Mouse (Mus musculus): Measurements from ENCODE around the gene Tsks. TPM values are rescaled to one million over a fixed set of nuclear protein-coding genes. Genes with fewer than 3 reads are reported as not detected.

Gene Tsks
- polyA plus RNA-seq, 1 experiment from 2014 or later, result 0.25 TPM

DNA sequence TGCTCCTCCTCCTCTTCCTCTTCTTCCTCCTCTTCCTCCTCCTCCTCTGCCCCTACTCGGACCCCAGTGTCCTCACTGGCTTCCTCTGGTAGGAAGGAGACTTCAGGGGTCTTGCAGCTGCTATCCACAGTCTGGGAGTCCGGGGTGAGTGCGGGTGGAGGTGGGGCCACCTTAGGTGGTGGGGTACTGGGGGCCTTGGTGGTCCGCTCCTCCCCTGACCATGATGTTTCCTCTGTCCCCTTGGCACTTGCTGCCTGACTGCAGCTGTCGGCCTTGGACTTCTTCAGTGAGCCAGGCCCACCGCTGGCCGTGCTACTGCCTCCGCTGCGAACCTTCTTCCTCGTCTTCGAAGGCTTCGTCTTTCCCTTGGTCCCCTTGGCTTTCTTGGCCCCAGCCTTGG lies 63.5 kb downstream of the Tsks start:
- DNase-seq (ENCODE audit: low spot score), result no peak

DNA sequence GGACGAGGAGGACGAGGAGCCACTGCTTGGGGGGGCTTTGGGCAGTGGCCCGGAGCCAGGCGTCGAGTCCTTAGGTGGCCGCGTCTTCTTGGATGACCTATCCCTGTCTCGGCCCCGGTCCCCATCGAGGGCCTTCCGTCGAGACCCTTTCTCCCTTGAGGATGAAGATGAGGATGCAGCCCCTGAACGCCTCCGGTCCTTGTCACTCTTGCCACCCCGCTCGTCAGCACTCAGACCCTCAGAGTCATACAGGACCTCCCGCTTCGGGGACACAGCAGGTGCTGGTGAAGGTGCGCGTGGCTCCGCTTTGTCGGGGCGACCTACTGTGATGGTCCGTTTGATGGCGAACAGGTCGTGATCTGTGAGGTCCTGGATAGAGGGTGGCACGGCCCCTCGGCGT lies 64.1 kb downstream of the Tsks start:
- DNase-seq (ENCODE audit: low spot score), result no peak

Other genes with a start within 250 kb of the Tsks start
- gene Izumo2, start 234.5 kb upstream of the Tsks start, polyA plus RNA-seq (2015; fragmentation: Nextera tagmentation; extraction: Ambion mirVana), result not detected in 2 replicates
- gene Vrk3, start 194.8 kb upstream of the Tsks start, polyA plus RNA-seq (2015; fragmentation: Nextera tagmentation; extraction: Ambion mirVana), result 63.7 and 66.8 TPM in 2 replicates
- gene Zfp473, start 192.2 kb upstream of the Tsks start, polyA plus RNA-seq (2015; fragmentation: Nextera tagmentation; extraction: Ambion mirVana), result 0.82 and 1.7 TPM in 2 replicates
- gene Nup62, start 127.1 kb upstream of the Tsks start, polyA plus RNA-seq (2015; fragmentation: Nextera tagmentation; extraction: Ambion mirVana), result 88.1 and 109 TPM in 2 replicates
- 23.6 and 28.0 TPM in 2 replicates for gene Il4i1, start 126.8 kb upstream of the Tsks start, polyA plus RNA-seq (2015; fragmentation: Nextera tagmentation; extraction: Ambion mirVana)
- gene Atf5, start 126.5 kb upstream of the Tsks start, polyA plus RNA-seq (2015; fragmentation: Nextera tagmentation; extraction: Ambion mirVana), result 3.4 and 3.7 TPM in 2 replicates
- 47.3 and 49.2 TPM in 2 replicates for gene Akt1s1, start 94.2 kb upstream of the Tsks start, polyA plus RNA-seq (2015; fragmentation: Nextera tagmentation; extraction: Ambion mirVana)
- gene Tbc1d17, start 94.1 kb upstream of the Tsks start, polyA plus RNA-seq (2015; fragmentation: Nextera tagmentation; extraction: Ambion mirVana), result 56.5 and 60.3 TPM in 2 replicates
- 61.8 and 63.4 TPM in 2 replicates for gene Pnkp, start 86.1 kb upstream of the Tsks start, polyA plus RNA-seq (2015; fragmentation: Nextera tagmentation; extraction: Ambion mirVana)
- gene Ptov1, start 73.4 kb upstream of the Tsks start, polyA plus RNA-seq (2015; fragmentation: Nextera tagmentation; extraction: Ambion mirVana), result 147 and 158 TPM in 2 replicates
- 59.0 and 60.0 TPM in 2 replicates for gene Med25, start 50.5 kb upstream of the Tsks start, polyA plus RNA-seq (2015; fragmentation: Nextera tagmentation; extraction: Ambion mirVana)
- gene Fuz, start 47.1 kb upstream of the Tsks start, polyA plus RNA-seq (2015; fragmentation: Nextera tagmentation; extraction: Ambion mirVana), result 13.2 and 13.8 TPM in 2 replicates
- 34.5 and 37.5 TPM in 2 replicates for gene Ap2a1, start 13.7 kb upstream of the Tsks start, polyA plus RNA-seq (2015; fragmentation: Nextera tagmentation; extraction: Ambion mirVana)
- gene Cpt1c, start 31.6 kb downstream of the Tsks start, polyA plus RNA-seq (2015; fragmentation: Nextera tagmentation; extraction: Ambion mirVana), result 1.2 and 2.0 TPM in 2 replicates
- gene Prmt1, start 43.4 kb downstream of the Tsks start, polyA plus RNA-seq (2015; fragmentation: Nextera tagmentation; extraction: Ambion mirVana), result 364 and 365 TPM in 2 replicates
- gene Irf3, start 54.4 kb downstream of the Tsks start, polyA plus RNA-seq (2015; fragmentation: Nextera tagmentation; extraction: Ambion mirVana), result 138 and 145 TPM in 2 replicates
- 66.6 and 68.8 TPM in 2 replicates for gene Bcl2l12, start 55.5 kb downstream of the Tsks start, polyA plus RNA-seq (2015; fragmentation: Nextera tagmentation; extraction: Ambion mirVana)
- gene Scaf1, start 73.2 kb downstream of the Tsks start, polyA plus RNA-seq (2015; fragmentation: Nextera tagmentation; extraction: Ambion mirVana), result 19.6 and 20.1 TPM in 2 replicates
- 35.8 and 37.0 TPM in 2 replicates for gene Rras, start 74.8 kb downstream of the Tsks start, polyA plus RNA-seq (2015; fragmentation: Nextera tagmentation; extraction: Ambion mirVana)
- 7.6 and 9.0 TPM in 2 replicates for gene Prr12, start 109.7 kb downstream of the Tsks start, polyA plus RNA-seq (2015; fragmentation: Nextera tagmentation; extraction: Ambion mirVana)
- 84.4 and 86.3 TPM in 2 replicates for gene Nosip, start 119.2 kb downstream of the Tsks start, polyA plus RNA-seq (2015; fragmentation: Nextera tagmentation; extraction: Ambion mirVana)
- 9.9 and 10.0 TPM in 2 replicates for gene Prrg2, start 119.5 kb downstream of the Tsks start, polyA plus RNA-seq (2015; fragmentation: Nextera tagmentation; extraction: Ambion mirVana)
- gene Rcn3, start 149.0 kb downstream of the Tsks start, polyA plus RNA-seq (2015; fragmentation: Nextera tagmentation; extraction: Ambion mirVana), result 41.4 and 41.8 TPM in 2 replicates
- 42.6 and 47.6 TPM in 2 replicates for gene Fcgrt, start 160.6 kb downstream of the Tsks start, polyA plus RNA-seq (2015; fragmentation: Nextera tagmentation; extraction: Ambion mirVana)
- 2,260 and 2,287 TPM in 2 replicates for gene Rps11, start 181.2 kb downstream of the Tsks start, polyA plus RNA-seq (2015; fragmentation: Nextera tagmentation; extraction: Ambion mirVana)
- gene Rpl13a, start 185.6 kb downstream of the Tsks start, polyA plus RNA-seq (2015; fragmentation: Nextera tagmentation; extraction: Ambion mirVana), result 2,581 and 2,590 TPM in 2 replicates
- gene Gm45713, start 193.0 kb downstream of the Tsks start, polyA plus RNA-seq (2015; fragmentation: Nextera tagmentation; extraction: Ambion mirVana), result 1.5 and 2.2 TPM in 2 replicates
- 21.5 and 24.5 TPM in 2 replicates for gene Flt3l, start 193.2 kb downstream of the Tsks start, polyA plus RNA-seq (2015; fragmentation: Nextera tagmentation; extraction: Ambion mirVana)
- gene Pih1d1, start 211.1 kb downstream of the Tsks start, polyA plus RNA-seq (2015; fragmentation: Nextera tagmentation; extraction: Ambion mirVana), result 88.2 and 93.1 TPM in 2 replicates
- gene Aldh16a1, start 211.4 kb downstream of the Tsks start, polyA plus RNA-seq (2015; fragmentation: Nextera tagmentation; extraction: Ambion mirVana), result 41.6 and 43.3 TPM in 2 replicates
- 0.06 TPM in 1 of 2 replicates, not detected in the other for gene Slc17a7, start 220.7 kb downstream of the Tsks start, polyA plus RNA-seq (2015; fragmentation: Nextera tagmentation; extraction: Ambion mirVana)
- gene Gfy, start 236.4 kb downstream of the Tsks start, polyA plus RNA-seq (2015; fragmentation: Nextera tagmentation; extraction: Ambion mirVana), result not detected in 2 replicates
- gene Pth2, start 237.8 kb downstream of the Tsks start, polyA plus RNA-seq (2015; fragmentation: Nextera tagmentation; extraction: Ambion mirVana), result not detected in 2 replicates